Mouse (Mus musculus): ENCODE data around the gene St8sia1. TPM values are rescaled to one million over a fixed set of nuclear protein-coding genes. Genes with fewer than 3 reads are reported as not detected.

St8sia1 gene
- polyA plus RNA-seq, 1 experiment from 2014 or later = 0.07 TPM

GRCm38 (mm10) chr6:142773566-142773965 lies 190.7 kb downstream of the St8sia1 start:
- H3K4me3 ChIP-seq (ENCODE audit: low read depth, low read length) = no peak overlapping the region
- WGBS = 89% methylated on average over 5 of the region's 5 CpGs
- peaks cover 56% of the 10 kb centered on the region for H3K36me3 ChIP-seq (ENCODE audit: insufficient read depth)
- H3K4me2 ChIP-seq = no peak overlapping the region
- DNase-seq (no peak), ATAC-seq (ENCODE audit: insufficient read depth) (no peak)
- peak; percentile 18; the same call in 1 of the 2 replicates for TF ChIP-seq CTCF (IDR thresholded peaks at IDR 0.05; ENCODE audit: low read depth)
- H3K9ac ChIP-seq = no peak overlapping the region
- H3K27me3 ChIP-seq (ENCODE audit: insufficient read depth, low read length) = no peaks in the 10 kb centered on the region
- no peaks in the 10 kb centered on the region for H3K4me1 ChIP-seq (ENCODE audit: insufficient read depth)
- H3K27ac ChIP-seq (ENCODE audit: low read depth) = no peak overlapping the region
- H3K9me3 ChIP-seq (ENCODE audit: low read depth, low read length) = no peaks in the 10 kb centered on the region

- Histone ChIP-seq H3K4me1 (ENCODE audit: insufficient read depth) (no peaks in the 10 kb centered on the region), H3K27ac (ENCODE audit: low read depth) (no peak overlapping the region), H3K4me2 (no peak overlapping the region), H3K36me3 (ENCODE audit: insufficient read depth) (peaks cover 75% of the 10 kb centered on the region), H3K9me3 (ENCODE audit: low read depth, low read length) (no peaks in the 10 kb centered on the region), H3K27me3 (ENCODE audit: insufficient read depth, low read length) (no peaks in the 10 kb centered on the region), H3K9ac (no peak overlapping the region), H3K4me3 (ENCODE audit: low read depth, low read length) (no peak overlapping the region)
- no peak for ATAC-seq (ENCODE audit: insufficient read depth)
- DNase-seq = no peak
- WGBS = 83% methylated on average over 4 of the region's 4 CpGs
- TF ChIP-seq CTCF (IDR thresholded peaks at IDR 0.05; ENCODE audit: low read depth) = no peak
These were observed 192.6 kb downstream of the St8sia1 start for GRCm38 (mm10) chr6:142771643-142772042.

Other genes starting within 250 kb of the St8sia1 start
- 71.1 and 71.8 TPM in 2 replicates for gene Cmas, start 207.8 kb downstream of the St8sia1 start, polyA plus RNA-seq (2014; fragmentation: Nextera tagmentation; extraction: Ambion mirVana)
- gene Sult6b2, start 159.9 kb downstream of the St8sia1 start, polyA plus RNA-seq (2014; fragmentation: Nextera tagmentation; extraction: Ambion mirVana) = not detected in 2 replicates
- 25.3 and 26.7 TPM in 2 replicates for gene C2cd5, start 135.7 kb upstream of the St8sia1 start, polyA plus RNA-seq (2014; fragmentation: Nextera tagmentation; extraction: Ambion mirVana)
- gene Etnk1, start 202.8 kb upstream of the St8sia1 start, polyA plus RNA-seq (2014; fragmentation: Nextera tagmentation; extraction: Ambion mirVana) = 22.6 and 23.3 TPM in 2 replicates

Data from lung, embryonic 14.5 days (tissue).